Mouse (Mus musculus): ENCODE measurements around the gene Nop14. TPM values are rescaled to one million over a fixed set of nuclear protein-coding genes. Genes with fewer than 3 reads are reported as not detected.
"Not testable (repeated sequence)": the region's sequence is repeated elsewhere in the genome, so short reads cannot be mapped to it uniquely, and the experiment has no call there.

The Nop14 gene
- polyA plus RNA-seq, 1 experiment from 2014 or later, result 19.8 TPM

DNA sequence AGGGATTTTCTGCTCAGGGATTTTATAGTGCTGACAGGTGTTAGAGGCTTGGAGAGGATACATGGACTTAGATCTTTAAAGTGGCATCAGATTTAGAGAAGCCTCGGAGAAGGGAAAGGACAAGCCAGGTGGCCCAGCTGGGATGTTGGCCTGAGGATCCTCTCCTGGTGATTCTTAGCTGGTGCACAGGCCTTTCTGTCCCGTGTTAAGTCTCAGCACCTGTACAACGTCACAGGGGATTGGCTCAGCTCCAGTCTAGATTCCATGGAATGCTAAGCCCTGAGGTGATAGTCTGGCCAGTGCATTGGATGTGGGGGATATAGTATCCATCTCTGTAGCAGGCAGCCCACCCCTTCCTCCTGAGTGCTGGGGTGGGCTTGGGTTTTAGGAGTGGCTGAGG lies 51.7 kb downstream of the Nop14 start:
- ATAC-seq (ENCODE audit: low FRiP score), result no peak
- 82% methylated on average over 3 of the region's 3 CpGs for WGBS
- H3K36me3 ChIP-seq, result peaks cover 63% of the 10 kb centered on the region
- no peak overlapping the region for H3K4me3 ChIP-seq (replicated peaks)
- H3K4me1 ChIP-seq, result no peaks in the 10 kb centered on the region
- H3K4me2 ChIP-seq, result no peak overlapping the region
- no peak overlapping the region for H3K27ac ChIP-seq (replicated peaks)
- no peaks in the 10 kb centered on the region for H3K27me3 ChIP-seq (replicated peaks)
- no peaks in the 10 kb centered on the region for H3K9me3 ChIP-seq (replicated peaks)
- no peak overlapping the region for H3K9ac ChIP-seq (replicated peaks)

DNA sequence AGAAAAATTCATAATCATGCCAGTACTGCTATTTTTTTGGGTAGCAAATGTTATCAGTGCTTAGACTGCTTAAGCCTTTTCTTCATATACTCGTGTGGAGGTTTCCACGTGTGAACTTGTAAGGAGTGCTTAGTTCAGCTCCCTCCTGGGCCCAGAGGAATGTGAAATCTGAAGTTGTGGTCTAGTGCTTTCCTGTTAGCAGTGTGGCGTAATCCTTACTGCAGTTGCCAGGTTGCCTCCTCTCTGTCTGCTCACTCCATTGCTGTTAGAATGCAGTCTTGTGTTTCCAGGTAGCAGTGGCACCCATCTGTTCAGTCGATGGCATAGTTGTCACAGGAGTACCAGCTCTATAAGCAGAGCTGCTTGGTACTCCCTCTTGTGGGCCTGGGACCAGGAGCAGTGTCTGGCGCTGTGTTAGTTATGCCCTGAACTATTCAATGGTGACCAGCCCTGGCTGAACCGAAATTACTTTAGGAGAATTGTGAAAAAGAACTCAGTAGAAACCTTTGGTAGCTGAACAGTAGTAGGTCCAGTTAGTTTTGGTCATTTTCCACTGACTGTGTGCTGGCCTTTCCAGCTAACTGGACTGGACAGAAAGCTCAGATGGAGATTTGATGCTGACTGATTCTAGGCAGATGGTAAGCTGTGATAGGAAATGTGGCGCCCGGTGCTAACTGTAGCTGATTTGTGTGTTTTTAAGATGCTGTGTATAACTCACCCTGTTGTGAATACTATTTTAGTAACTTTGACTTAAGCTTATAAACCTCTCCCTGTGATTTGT lies 52.7 kb downstream of the Nop14 start:
- Histone ChIP-seq H3K4me3 (replicated peaks) (no peak overlapping the region), H3K9ac (replicated peaks) (no peak overlapping the region), H3K4me1 (no peaks in the 10 kb centered on the region), H3K27ac (replicated peaks) (no peak overlapping the region), H3K4me2 (no peak overlapping the region), H3K27me3 (replicated peaks) (no peaks in the 10 kb centered on the region), H3K9me3 (replicated peaks) (no peaks in the 10 kb centered on the region), H3K36me3 (peaks cover 67% of the 10 kb centered on the region)
- no peak for ATAC-seq (ENCODE audit: low FRiP score)
- WGBS, result 92% methylated on average over 8 of the region's 8 CpGs

DNA sequence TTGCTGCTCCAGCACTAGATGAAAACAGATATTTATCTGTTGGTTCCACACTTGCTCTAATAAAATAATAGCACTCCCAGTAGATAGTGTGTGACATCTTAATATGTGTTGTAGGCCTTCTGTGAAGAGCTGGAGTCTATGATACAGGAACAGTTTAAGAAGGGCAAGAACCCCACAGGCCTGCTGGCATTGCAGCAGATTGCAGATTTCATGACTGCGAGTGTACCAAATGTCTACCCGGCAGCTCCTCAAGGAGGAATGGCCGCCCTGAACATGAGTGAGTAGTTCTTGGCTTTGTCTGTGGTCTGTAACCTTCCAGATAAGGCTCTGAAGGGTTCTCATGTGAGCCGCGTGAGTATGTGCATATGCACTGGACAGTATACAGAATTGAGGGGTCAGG lies 55.4 kb downstream of the Nop14 start:
- no peak overlapping the region for H3K4me3 ChIP-seq (replicated peaks)
- ATAC-seq (ENCODE audit: low FRiP score), result no peak
- H3K36me3 ChIP-seq, result peaks cover 62% of the 10 kb centered on the region
- no peaks in the 10 kb centered on the region for H3K27me3 ChIP-seq (replicated peaks)
- no peak overlapping the region for H3K4me2 ChIP-seq
- H3K9ac ChIP-seq (replicated peaks), result no peak overlapping the region
- no peaks in the 10 kb centered on the region for H3K9me3 ChIP-seq (replicated peaks)
- H3K4me1 ChIP-seq, result no peaks in the 10 kb centered on the region
- 91% methylated on average over 5 of the region's 5 CpGs for WGBS
- no peak overlapping the region for H3K27ac ChIP-seq (replicated peaks)

DNA sequence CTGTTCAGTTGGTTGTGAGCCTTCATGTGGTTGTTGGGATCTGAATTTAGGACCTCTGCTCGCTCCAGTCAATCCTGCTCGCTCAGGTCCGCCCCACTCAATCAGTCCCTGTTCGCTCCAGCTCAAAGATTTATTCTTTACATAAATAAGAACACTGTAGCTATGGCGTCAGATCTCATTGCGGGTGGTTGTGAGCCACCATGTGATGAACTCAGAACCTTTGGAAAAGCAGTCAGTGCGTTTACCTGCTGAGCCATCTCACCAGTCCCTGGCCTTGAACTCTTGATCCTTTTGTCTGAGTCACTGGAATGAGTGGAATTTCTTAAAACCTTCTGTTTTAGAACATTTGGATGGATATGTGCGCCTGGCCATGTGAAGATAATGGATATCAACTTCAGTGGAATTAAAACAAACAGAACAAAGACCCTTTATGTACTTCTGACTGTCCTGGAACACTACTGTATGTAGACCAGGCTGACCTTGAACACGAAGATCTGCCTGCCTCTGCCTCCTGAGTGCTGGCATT lies 66.7 kb downstream of the Nop14 start:
- no peaks in the 10 kb centered on the region for H3K27me3 ChIP-seq (replicated peaks)
- H3K4me2 ChIP-seq, result no peak overlapping the region
- no peaks in the 10 kb centered on the region for H3K9me3 ChIP-seq (replicated peaks)
- H3K27ac ChIP-seq (replicated peaks), result no peak overlapping the region
- ATAC-seq (ENCODE audit: low FRiP score), result no peak
- H3K36me3 ChIP-seq, result peaks cover 14% of the 10 kb centered on the region
- WGBS, result 98% methylated on average over 9 of the region's 9 CpGs
- H3K4me1 ChIP-seq, result peaks cover 9% of the 10 kb centered on the region
- no peak overlapping the region for H3K9ac ChIP-seq (replicated peaks)
- no peak overlapping the region for H3K4me3 ChIP-seq (replicated peaks)

DNA sequence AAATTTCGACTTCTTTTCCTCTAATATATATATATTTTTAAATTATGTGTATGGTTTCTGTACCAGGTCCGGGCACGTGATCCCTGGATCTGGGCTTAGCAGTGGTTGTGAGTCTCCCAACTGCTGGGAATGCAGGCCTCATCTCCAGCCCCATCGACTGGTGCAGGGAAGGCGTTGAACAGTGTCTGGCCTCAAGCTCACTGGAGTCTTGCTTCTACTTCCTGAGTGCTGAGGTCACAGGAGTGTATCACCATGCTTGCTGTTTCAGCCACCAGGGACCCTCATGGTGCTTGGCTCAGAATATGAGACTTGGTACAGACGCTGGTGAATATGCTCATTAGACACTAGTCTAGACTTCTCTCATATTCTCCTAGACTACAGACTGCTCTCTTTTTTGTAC lies 67.3 kb downstream of the Nop14 start:
- H3K4me3 ChIP-seq (replicated peaks), result no peak overlapping the region
- H3K36me3 ChIP-seq, result peaks cover 9% of the 10 kb centered on the region; the same call in 1 of the 2 replicates
- no peak overlapping the region for H3K27ac ChIP-seq (replicated peaks)
- 93% methylated on average over 6 of the region's 6 CpGs for WGBS
- H3K9ac ChIP-seq (replicated peaks), result no peak overlapping the region
- no peak for ATAC-seq (ENCODE audit: low FRiP score)
- no peaks in the 10 kb centered on the region for H3K9me3 ChIP-seq (replicated peaks)
- H3K4me1 ChIP-seq, result peaks cover 9% of the 10 kb centered on the region
- H3K4me2 ChIP-seq, result no peak overlapping the region
- no peaks in the 10 kb centered on the region for H3K27me3 ChIP-seq (replicated peaks)

DNA sequence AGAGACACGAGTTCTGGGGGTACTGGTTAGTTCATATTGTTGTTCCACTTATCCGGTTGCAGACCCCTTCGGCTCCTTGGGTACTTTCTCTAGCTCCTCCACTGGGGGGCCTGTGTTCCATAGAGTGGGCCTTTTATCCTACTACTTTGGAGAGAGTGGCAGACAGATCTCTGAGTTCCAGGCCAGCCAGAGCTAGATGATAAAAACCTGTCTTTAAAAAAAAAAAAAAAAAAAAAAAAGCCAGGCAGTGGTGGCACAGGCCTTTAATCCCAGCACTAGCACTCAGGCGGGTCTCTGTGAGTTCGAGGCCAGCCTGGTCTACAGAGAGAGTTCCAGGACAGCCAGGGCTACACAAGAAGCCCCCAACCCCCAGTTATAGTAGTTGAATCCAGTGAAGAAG lies 67.7 kb downstream of the Nop14 start:
- 91% methylated on average over 5 of the region's 5 CpGs for WGBS
- ATAC-seq (ENCODE audit: low FRiP score), result not testable (repeated sequence)

DNA sequence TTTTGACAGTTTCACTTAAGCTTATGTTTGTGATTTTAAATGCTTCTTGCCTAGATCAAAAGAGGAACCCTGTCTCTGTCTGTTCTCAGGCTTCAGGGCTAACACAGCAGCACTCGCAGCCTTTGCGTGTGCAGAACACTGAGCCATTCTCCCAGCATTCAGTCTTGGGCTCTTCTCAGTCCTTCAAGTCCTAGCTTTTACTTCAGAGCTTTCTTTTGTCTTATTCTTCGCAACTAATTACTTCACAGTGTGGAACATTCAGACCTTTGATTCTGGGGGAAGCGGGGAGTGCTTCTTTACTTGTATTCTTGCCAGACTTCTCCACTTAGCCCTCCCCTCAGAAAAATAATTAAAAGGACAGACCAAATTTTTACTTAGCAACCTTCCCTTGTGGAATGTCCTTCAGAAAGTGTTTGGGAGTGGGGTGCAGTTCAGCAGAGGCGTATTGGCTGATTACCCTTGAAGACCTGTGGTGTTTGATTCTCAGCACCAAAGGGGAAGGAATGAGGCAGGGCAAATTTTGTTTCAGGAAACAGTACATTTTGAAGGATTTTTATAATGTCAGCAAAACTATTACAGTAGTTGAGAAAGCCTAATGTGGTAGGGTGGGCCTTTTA lies 68.5 kb downstream of the Nop14 start:
- H3K4me2 ChIP-seq, result no peak overlapping the region
- H3K9ac ChIP-seq (replicated peaks), result no peak overlapping the region
- H3K4me1 ChIP-seq, result peaks cover 9% of the 10 kb centered on the region
- peak overlapping the region; percentile 1; the same call in 1 of the 2 replicates for H3K27ac ChIP-seq (replicated peaks)
- no peaks in the 10 kb centered on the region for H3K27me3 ChIP-seq (replicated peaks)
- 31% methylated on average over 5 of the region's 5 CpGs for WGBS
- 0 out of 2 replicates have a peak, but pooled peaks cover 5% of the 10 kb centered on the region for H3K36me3 ChIP-seq
- H3K4me3 ChIP-seq (replicated peaks), result no peak overlapping the region
- no peaks in the 10 kb centered on the region for H3K9me3 ChIP-seq (replicated peaks)
- ATAC-seq (ENCODE audit: low FRiP score), result no peak

More for the DNA sequence above, 67.7 kb downstream of the Nop14 start:
- not testable (repeated sequence) for H3K4me2 ChIP-seq; H3K9me3 ChIP-seq (replicated peaks); H3K4me1 ChIP-seq; H3K27me3 ChIP-seq (replicated peaks); H3K4me3 ChIP-seq (replicated peaks); H3K9ac ChIP-seq (replicated peaks); H3K36me3 ChIP-seq; H3K27ac ChIP-seq (replicated peaks)

DNA sequence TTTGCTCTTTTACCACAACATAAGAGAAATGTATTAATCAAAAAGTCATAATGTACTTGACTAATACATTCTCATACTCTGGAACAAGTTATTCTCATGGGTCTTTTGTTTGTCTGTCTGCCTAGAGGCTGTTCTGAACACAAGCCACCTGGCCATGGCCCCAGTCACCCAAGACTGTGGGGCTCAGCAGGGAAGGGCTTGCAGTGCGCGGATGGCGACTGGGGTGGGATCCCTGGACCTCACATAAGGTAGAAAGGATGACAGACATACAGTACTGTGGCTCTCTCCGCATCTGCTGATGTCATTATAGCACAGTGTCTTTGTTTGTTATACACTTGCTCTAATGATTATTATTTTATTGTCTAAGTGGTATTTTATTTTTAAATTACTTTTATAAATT lies 69.2 kb downstream of the Nop14 start:
- WGBS, result 42% methylated on average over 4 of the region's 4 CpGs
- ATAC-seq (ENCODE audit: low FRiP score), result no peak
- Histone ChIP-seq H3K27me3 (replicated peaks) (no peaks in the 10 kb centered on the region), H3K27ac (replicated peaks) (no peak overlapping the region), H3K36me3 (0 out of 2 replicates have a peak, but pooled peaks cover 5% of the 10 kb centered on the region), H3K9ac (replicated peaks) (no peak overlapping the region), H3K4me1 (peaks cover 9% of the 10 kb centered on the region), H3K4me2 (no peak overlapping the region), H3K4me3 (replicated peaks) (no peak overlapping the region), H3K9me3 (replicated peaks) (no peaks in the 10 kb centered on the region)

DNA sequence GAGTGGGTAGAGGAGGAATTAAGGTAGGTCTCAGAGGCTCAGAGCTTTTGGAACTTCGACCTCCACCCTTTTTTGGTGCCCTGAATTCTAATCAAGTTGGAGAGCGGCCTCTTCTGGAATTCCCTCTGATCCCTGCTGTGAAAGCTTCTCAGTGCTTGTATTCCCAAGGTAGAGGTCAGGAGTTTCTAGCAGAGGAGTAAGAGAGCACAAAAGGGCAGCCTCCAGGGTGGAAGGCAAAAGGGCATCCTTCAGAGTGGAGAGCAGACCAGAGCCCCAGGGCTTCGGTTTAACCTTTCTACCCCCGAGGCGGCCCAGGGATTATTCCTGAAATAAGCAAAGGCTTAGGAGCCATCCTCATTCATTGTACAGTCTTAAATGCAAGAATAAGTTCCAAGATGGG lies 69.9 kb downstream of the Nop14 start:
- Histone ChIP-seq H3K4me1 (peaks cover 9% of the 10 kb centered on the region), H3K4me2 (no peak overlapping the region), H3K36me3 (0 out of 2 replicates have a peak, but pooled peaks cover 5% of the 10 kb centered on the region), H3K27ac (replicated peaks) (no peak overlapping the region), H3K27me3 (replicated peaks) (no peaks in the 10 kb centered on the region), H3K9me3 (replicated peaks) (no peaks in the 10 kb centered on the region), H3K9ac (replicated peaks) (no peak overlapping the region), H3K4me3 (replicated peaks) (no peak overlapping the region)
- 22% methylated on average over 5 of the region's 5 CpGs for WGBS
- no peak for ATAC-seq (ENCODE audit: low FRiP score)

Other genes starting within 250 kb of the Nop14 start
- 13.2 and 18.2 TPM in 2 replicates for gene Tnip2, start 146.2 kb downstream of the Nop14 start, polyA plus RNA-seq (2015; fragmentation: Nextera tagmentation; extraction: Ambion mirVana)
- gene Sh3bp2, start 134.3 kb downstream of the Nop14 start, polyA plus RNA-seq (2015; fragmentation: Nextera tagmentation; extraction: Ambion mirVana), result 17.9 and 22.6 TPM in 2 replicates
- 205 and 222 TPM in 2 replicates for gene Add1, start 86.5 kb downstream of the Nop14 start, polyA plus RNA-seq (2015; fragmentation: Nextera tagmentation; extraction: Ambion mirVana)
- gene Mfsd10, start 22.9 kb downstream of the Nop14 start, polyA plus RNA-seq (2015; fragmentation: Nextera tagmentation; extraction: Ambion mirVana), result 105 and 108 TPM in 2 replicates
- gene Grk4, start 231 bp upstream of the Nop14 start, polyA plus RNA-seq (2015; fragmentation: Nextera tagmentation; extraction: Ambion mirVana), result 3.5 and 3.7 TPM in 2 replicates
- gene Htt, start 101.6 kb upstream of the Nop14 start, polyA plus RNA-seq (2015; fragmentation: Nextera tagmentation; extraction: Ambion mirVana), result 13.5 and 14.0 TPM in 2 replicates
- gene Msantd1, start 247.9 kb upstream of the Nop14 start, polyA plus RNA-seq (2015; fragmentation: Nextera tagmentation; extraction: Ambion mirVana), result 2.9 and 3.7 TPM in 2 replicates

Data from neural tube, embryonic 15.5 days (tissue).